Mouse (Mus musculus): ENCODE measurements around the gene Kctd8.

The Kctd8 gene

DNA sequence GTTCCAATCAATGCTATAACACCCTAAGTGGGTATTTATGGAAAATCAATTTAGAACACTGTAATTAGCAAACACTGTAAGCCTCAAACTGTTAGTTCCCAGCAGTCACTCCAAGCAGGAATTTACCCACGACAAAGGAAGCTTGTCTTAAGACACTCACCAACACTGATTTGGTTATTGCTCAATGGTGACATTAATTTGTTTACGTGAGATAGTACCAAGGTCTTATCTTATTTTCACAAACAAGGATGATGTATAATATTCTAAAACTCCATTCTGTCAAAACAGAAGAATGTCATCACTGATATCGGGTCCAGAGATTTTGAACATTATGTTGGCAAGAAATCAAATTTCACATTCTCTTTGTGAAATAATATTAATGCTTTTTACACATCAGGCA is 185.0 kb downstream of the Kctd8 start:
- CTCF ChIA-PET: no interaction called here

DNA sequence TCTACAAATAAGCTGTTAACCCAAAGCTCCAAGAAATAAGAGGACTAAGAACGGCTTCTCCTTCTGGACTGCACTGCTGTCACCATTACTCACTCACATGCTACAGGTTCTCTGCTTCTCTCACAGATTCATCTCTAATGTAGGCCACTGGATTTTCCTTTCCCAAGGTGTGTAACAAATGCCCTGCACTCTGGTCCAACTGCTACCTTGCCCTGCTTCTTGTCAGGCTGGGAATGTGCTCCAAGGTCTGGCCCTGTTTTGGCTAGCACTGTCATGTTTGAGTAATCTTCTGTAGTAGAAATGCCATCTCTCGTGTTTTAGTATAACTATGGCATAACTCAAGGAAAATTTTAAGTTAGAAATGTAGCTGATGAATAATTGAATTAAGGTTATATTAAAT is 195.7 kb downstream of the Kctd8 start:
- CTCF ChIA-PET: no interaction called here

DNA sequence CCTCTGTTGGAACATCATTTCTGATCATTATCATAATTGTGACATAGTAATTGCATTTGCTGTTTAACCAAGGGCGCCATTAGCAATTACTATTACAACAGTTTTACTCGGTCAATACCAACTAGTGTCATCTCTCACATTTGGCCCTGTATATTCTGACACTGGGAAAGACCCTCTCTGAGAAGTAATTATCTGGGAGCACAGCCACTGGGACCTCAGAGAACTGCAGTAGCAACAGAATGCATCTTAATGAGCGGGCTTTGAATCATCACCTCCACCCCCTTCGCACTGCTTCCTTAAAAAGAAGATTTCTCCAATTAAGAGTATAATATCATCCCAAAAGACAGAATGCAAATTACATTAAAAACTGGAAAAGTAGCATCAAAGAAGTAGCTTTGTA is 200.4 kb downstream of the Kctd8 start:
- CTCF ChIA-PET: no interaction called here

- CTCF ChIA-PET: no interaction called here
Measured at GRCm38 (mm10) chr5:69108718-69109117, 232.8 kb downstream of the Kctd8 start.

DNA sequence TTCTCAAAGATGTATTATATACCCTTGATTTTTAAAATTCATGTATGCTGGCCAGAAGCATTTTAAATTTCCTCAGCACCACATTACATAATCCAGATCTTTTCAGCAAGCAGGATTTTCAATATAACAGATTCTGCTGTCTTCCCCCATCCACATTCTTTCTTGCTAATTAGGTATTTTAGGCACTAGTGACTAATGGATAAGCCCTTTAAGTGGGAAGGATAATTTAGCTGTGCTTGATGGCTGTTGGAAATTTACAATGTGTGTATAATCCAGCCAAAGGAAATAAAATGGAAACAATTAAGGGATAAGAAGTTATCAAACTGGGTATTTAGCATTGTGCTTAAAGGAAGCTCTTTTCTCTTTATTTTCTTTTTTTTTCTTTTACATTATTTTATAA is 252.6 kb downstream of the Kctd8 start:
- CTCF ChIA-PET: no interaction called here

Measured in spleen, embryonic (tissue).